Mouse (Mus musculus) forebrain, embryonic 14.5 days (tissue): ENCODE data around the gene Lbr. TPM values are rescaled to one million over a fixed set of nuclear protein-coding genes. Genes with fewer than 3 reads are reported as not detected.

ENCODE experiments used
- ATAC-seq: fragments of 200-750 bp; cut with Nextera tagmentation; 2 replicates; pipeline ENCODE4 v1.8.0; 2017; ENCODE audit warnings: mild to moderate bottlenecking, moderate library complexity
- DNase-seq: peaks from one replicate; pipeline ENCODE4 v3.0.0-alpha.2; 2015; ENCODE audit warnings: low spot score
- H3K27ac ChIP-seq: fragments of 300-500 bp; sonication (generic); 2 replicates; pipeline ENCODE4 v1.5.1; 2014; ENCODE audit warnings: low read depth, mild to moderate bottlenecking, control low read depth, low read length, moderate library complexity
- H3K27me3 ChIP-seq: fragments of 300-500 bp; sonication (generic); replicated peaks from 2 replicates; pipeline ENCODE4 v1.6.1; 2014; ENCODE audit warnings: low read length, control low read depth, mixed read lengths; ENCODE audit not compliant: control insufficient read depth, insufficient read depth
- H3K36me3 ChIP-seq: fragments of 300-500 bp; sonication (generic); 2 replicates; pipeline ENCODE4 v1.6.1; 2014; ENCODE audit warnings: low read length, control low read depth; ENCODE audit not compliant: control insufficient read depth, insufficient read depth
- H3K4me1 ChIP-seq: fragments of 300-500 bp; sonication (generic); 2 replicates; pipeline ENCODE4 v1.6.1; 2014; ENCODE audit warnings: antibody characterized with exemption, low read length, control low read depth; ENCODE audit not compliant: control insufficient read depth, insufficient read depth
- H3K4me2 ChIP-seq: fragments of 300-500 bp; sonication (generic); 2 replicates; pipeline ENCODE4 v1.6.1; 2014; ENCODE audit warnings: mild to moderate bottlenecking, control low read depth, low read length
- H3K4me3 ChIP-seq: fragments of 300-500 bp; sonication (generic); 2 replicates; pipeline ENCODE4 v1.5.1; 2014; ENCODE audit warnings: low read depth, low read length, control low read depth
- H3K9ac ChIP-seq: fragments of 300-500 bp; sonication (generic); 2 replicates; pipeline ENCODE4 v1.6.1; 2014; ENCODE audit warnings: mild to moderate bottlenecking, low read length, control low read depth, moderate library complexity
- H3K9me3 ChIP-seq: fragments of 300-500 bp; sonication (generic); replicated peaks from 2 replicates; pipeline ENCODE4 v1.6.1; 2016; ENCODE audit warnings: low read length, control low read depth, mixed read lengths; ENCODE audit not compliant: control insufficient read depth
- WGBS: fragments of 180-500 bp; shearing (Covaris S2); extraction: QIAGEN DNeasy Blood & Tissue Kit; methylation state at CpG from one replicate; pipeline ENCODE4 v1.1.7; 2014; 5-methylcytosine and 5-hydroxymethylcytosine counted together
- polyA plus RNA-seq: library from polyadenylated mRNA; unstranded; fragments of >200 nt; fragmentation: Nextera tagmentation; extraction: Ambion mirVana; gene quantifications from 2 replicates; pipeline ENCODE4 v1.2.1, GENCODE M21; 2014

Gene Lbr
- polyA plus RNA-seq, 1 experiment from 2014 or later = 72.4 TPM

DNA sequence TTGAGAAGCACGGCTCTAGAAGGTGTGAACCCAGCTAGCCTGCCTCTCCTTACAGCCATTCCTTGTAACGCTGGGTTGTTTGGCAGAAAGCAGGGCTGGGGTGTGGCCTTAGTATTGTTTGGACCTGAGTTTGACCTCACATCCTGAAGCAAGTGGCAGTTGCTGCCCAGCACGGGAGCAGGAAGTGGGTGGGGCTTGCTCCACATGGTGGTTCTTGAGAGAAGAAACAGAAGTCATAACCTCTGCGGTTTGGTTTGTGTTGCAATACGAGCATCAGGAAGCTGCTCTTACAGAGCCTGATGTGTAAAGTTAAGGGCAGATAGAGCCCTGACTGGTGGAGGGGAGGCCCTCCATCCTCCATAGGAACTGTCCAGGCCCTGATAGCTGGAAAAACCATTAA lies 17.8 kb upstream of the Lbr start:
- WGBS = 60% methylated on average over 5 of the region's 5 CpGs

DNA sequence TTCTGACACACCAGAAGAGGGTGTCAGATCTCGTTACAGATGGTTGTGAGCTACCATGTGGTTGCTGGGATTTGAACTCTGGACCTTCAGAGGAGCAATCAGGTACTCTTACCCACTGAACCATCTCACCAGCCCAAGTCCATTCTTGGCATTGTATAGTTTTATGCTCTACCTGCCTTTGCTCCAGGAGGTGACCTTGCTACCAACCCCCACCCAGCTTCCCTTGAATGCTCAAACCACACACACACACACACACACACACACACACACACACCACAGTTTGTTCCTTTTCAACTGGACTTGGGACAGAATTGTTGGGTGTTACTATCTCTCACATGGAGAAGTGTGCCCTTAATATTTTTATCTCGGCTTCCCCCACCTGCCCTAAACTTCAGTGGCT lies 13.5 kb upstream of the Lbr start:
- Histone ChIP-seq H3K4me1 (no peaks in the 10 kb centered on the region), H3K9ac (no peak overlapping the region), H3K9me3 (no peaks in the 10 kb centered on the region), H3K27ac (no peak overlapping the region), H3K27me3 (0 out of 2 replicates have a peak, but pooled peaks cover 3% of the 10 kb centered on the region), H3K4me3 (no peak overlapping the region), H3K36me3 (no peaks in the 10 kb centered on the region), H3K4me2 (no peak overlapping the region)
- no peak for DNase-seq
- ATAC-seq = no peak
- 77% methylated on average over 2 of the region's 2 CpGs for WGBS

More for the DNA sequence above, 17.8 kb upstream of the Lbr start:
- Histone ChIP-seq H3K9ac (no peak overlapping the region), H3K4me2 (no peak overlapping the region), H3K27ac (no peak overlapping the region), H3K27me3 (no peaks in the 10 kb centered on the region), H3K9me3 (no peaks in the 10 kb centered on the region), H3K4me1 (no peaks in the 10 kb centered on the region), H3K4me3 (no peak overlapping the region), H3K36me3 (no peaks in the 10 kb centered on the region)
- DNase-seq (no peak), ATAC-seq (no peak)

DNA sequence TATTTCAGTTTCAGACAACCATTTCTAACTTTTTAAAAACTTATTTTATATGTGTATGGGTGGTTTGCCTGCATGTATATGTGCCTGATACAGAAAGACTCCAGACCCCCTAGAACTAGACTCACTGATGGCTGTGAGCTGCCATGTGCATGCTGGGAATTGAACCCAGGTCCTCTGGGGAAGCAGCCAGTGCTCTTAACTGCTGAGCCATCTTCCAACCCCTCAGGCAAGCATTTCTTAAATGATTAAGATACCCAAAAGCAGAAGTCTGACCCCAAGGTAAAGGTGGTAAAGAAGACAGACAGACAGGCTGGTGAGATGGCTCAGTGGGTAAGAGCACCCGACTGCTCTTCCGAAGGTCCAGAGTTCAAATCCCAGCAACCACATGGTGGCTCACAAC lies 12.0 kb upstream of the Lbr start:
- no peaks in the 10 kb centered on the region for H3K36me3 ChIP-seq
- WGBS = 100% methylated on average over 2 of the region's 2 CpGs
- H3K27me3 ChIP-seq = 0 out of 2 replicates have a peak, but pooled peaks cover 3% of the 10 kb centered on the region
- no peak overlapping the region for H3K4me3 ChIP-seq
- ATAC-seq (no peak), DNase-seq (no peak)
- no peak overlapping the region for H3K27ac ChIP-seq
- no peak overlapping the region for H3K4me2 ChIP-seq
- H3K9me3 ChIP-seq = no peaks in the 10 kb centered on the region
- no peaks in the 10 kb centered on the region for H3K4me1 ChIP-seq
- H3K9ac ChIP-seq = no peak overlapping the region

DNA sequence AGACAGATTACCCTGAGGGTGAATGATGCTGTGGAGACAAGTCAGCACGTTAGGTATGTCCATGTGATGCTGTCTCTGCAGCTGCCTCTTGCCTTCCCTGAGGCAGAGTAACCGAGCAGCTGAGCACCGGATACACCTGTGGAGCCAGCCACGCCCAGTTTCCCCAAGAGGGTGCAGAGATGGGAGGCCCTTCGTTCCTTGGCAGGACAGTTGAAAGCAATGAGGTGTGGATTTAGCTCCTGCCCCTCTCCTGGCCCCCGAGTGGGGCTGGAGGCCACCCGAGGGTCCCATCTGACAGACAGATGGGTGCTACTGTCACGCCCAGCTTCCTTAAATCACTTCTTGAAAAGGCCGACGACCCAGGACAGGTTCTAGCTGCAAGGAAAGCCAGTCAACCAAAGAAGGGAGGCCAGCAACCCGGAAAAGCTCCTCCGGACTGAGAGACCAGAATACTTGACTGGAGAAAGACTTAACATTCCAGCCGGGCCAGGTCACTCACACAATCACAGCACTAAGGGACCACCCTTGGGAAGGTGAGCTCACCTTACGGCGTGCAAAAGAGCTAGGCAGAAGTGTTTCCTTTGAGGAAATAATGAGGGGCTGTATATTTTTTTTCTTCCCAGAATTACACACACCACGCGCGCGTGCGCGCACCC lies 10.4 kb upstream of the Lbr start:
- DNase-seq (no peak), ATAC-seq (no peak)
- 0 out of 2 replicates have a peak, but pooled peaks cover 3% of the 10 kb centered on the region for H3K27me3 ChIP-seq
- WGBS = 18% methylated on average over 20 of the region's 21 CpGs
- H3K9me3 ChIP-seq = no peaks in the 10 kb centered on the region
- H3K36me3 ChIP-seq = no peaks in the 10 kb centered on the region
- H3K27ac ChIP-seq = no peak overlapping the region
- H3K4me2 ChIP-seq = peak overlapping the region; percentile 28
- no peak overlapping the region for H3K9ac ChIP-seq
- no peaks in the 10 kb centered on the region for H3K4me1 ChIP-seq
- no peak overlapping the region for H3K4me3 ChIP-seq

DNA sequence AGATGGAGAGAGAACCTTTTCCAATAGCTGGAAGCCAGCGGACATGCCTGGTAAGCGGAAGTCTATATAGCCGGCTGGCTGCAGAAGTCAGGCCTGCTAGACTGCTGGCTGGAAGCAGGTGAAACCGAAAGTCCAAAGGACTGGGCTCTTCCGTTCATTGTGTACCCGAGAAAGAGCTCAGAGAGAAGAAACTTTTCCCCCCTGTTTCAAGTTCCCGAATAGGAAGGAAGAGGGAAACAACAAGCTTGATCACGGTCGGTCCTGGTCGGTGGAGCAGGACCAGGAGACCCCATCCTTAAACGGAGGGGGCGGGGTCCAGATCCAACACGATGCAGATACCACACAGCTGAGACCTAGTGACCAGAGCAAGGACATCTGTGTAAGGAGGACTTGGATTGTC lies 9.6 kb upstream of the Lbr start:
- DNase-seq (no peak), ATAC-seq (no peak)
- Histone ChIP-seq H3K4me2 (no peak overlapping the region), H3K9me3 (no peaks in the 10 kb centered on the region), H3K4me3 (no peak overlapping the region), H3K27me3 (0 out of 2 replicates have a peak, but pooled peaks cover 3% of the 10 kb centered on the region), H3K9ac (no peak overlapping the region), H3K4me1 (no peaks in the 10 kb centered on the region), H3K27ac (no peak overlapping the region), H3K36me3 (no peaks in the 10 kb centered on the region)
- WGBS = 56% methylated on average over 13 of the region's 13 CpGs

DNA sequence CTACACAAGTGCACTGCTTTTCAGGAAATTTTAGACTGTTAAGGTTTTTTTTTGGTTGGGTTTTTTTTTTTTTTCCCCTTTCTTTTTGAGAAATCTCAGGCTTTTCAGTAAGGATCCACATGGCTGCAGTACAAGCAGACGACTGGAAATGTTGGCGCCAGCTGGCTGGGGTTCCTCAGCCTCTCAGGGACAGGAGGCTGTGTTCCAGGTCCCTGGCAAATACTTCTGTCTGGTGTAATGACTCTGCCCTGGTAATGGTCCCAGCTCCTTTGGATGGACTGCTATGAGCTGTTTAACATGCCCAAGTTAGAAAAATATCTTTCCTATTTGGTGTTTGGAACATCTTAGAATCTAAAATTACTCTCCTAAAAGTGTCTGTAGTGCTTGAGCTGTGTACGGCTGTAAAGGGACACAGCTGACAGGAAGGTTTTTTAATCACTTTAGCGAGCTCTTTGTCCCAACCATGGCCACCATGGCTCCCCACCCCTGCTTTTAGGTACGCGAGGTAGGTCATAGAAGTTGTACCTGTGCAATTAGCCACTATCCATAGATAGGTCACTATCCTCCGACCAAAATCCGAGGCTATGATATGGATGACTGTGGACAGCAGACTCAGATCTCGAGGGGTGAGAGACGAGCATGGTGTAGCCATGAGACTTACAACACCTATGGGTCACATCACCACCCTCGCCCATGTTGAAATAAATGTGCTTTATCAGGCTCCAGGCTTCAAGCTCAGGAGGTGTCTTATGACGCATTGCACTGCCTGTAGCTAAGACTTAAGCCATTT lies 8.9 kb upstream of the Lbr start:
- Histone ChIP-seq H3K27ac (no peak overlapping the region), H3K4me1 (no peaks in the 10 kb centered on the region), H3K9me3 (no peaks in the 10 kb centered on the region), H3K36me3 (no peaks in the 10 kb centered on the region), H3K9ac (no peak overlapping the region), H3K27me3 (0 out of 2 replicates have a peak, but pooled peaks cover 3% of the 10 kb centered on the region), H3K4me2 (no peak overlapping the region), H3K4me3 (no peak overlapping the region)
- peak; percentile 60 for DNase-seq
- 86% methylated on average over 12 of the region's 12 CpGs for WGBS
- no peak for ATAC-seq

DNA sequence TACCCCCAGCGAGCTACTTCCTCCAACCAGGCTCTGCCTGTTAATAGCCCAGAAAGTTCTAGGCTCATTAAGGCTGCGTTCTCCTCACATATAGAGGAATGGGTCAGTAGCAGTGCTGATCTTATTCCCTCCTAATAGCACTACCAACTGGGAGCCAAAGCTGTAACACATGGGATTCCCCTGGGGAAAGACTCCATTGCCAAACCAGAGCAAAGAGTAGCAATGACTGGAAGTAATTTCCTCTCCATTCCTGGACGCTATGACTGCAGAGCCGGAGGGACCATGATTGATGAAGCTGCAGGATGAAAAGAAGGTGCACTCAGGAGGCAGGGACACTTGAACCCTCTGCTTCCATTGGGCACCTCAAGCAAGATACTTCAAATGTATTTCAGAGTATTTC lies 7.6 kb upstream of the Lbr start:
- Histone ChIP-seq H3K27ac (no peak overlapping the region), H3K9ac (no peak overlapping the region), H3K4me1 (no peaks in the 10 kb centered on the region), H3K36me3 (no peaks in the 10 kb centered on the region), H3K4me3 (no peak overlapping the region), H3K9me3 (no peaks in the 10 kb centered on the region), H3K27me3 (0 out of 2 replicates have a peak, but pooled peaks cover 3% of the 10 kb centered on the region), H3K4me2 (no peak overlapping the region)
- DNase-seq = no peak
- ATAC-seq = no peak
- 78% methylated on average over 4 of the region's 4 CpGs for WGBS

DNA sequence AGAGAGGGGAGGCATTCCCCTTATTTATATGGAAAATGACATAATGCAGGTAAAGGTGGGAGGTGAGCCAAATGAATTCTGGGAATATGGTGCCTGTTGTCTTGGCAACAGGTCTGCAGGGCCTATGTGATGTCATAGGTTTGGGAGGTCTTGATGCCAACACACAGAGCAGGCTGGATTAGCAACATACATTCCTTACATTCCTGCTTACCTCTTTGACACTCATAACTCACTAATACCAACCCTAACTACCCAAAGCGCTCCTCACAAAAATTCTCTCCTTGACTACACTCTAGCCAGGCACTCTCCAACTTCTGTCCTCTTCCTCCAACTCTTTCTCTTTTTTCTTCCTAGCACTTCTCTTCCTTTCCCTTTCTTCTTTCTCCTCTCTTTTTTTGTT lies 5.4 kb upstream of the Lbr start:
- no peaks in the 10 kb centered on the region for H3K36me3 ChIP-seq
- no peak overlapping the region for H3K4me2 ChIP-seq
- H3K9ac ChIP-seq = no peak overlapping the region
- WGBS = 74% methylated on average over 1 of the region's 1 CpGs
- no peaks in the 10 kb centered on the region for H3K9me3 ChIP-seq
- H3K27ac ChIP-seq = no peak overlapping the region
- 0 out of 2 replicates have a peak, but pooled peaks cover 5% of the 10 kb centered on the region for H3K27me3 ChIP-seq
- no peak overlapping the region for H3K4me3 ChIP-seq
- DNase-seq (no peak), ATAC-seq (no peak)
- H3K4me1 ChIP-seq = no peaks in the 10 kb centered on the region

DNA sequence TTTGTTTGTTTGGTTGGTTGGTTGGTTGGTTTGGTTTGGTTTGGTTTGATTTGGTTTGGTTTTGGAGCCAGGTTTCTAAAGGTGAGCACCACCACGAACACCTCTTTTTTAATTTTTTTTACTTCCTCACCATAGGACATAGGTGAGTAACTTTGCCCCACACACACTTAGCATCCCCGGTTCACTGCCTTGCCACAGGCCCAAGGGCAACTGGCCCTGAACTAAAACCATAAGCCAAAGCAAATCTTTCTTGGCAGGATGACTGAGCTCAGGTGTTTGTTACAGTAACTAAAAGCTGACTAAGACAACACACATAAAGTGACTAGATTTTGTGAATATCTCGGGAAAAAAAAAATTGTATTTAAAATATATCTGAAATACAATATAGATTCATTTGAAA lies 4.5 kb upstream of the Lbr start:
- no peak for DNase-seq
- Histone ChIP-seq H3K4me3 (no peak overlapping the region), H3K9me3 (no peaks in the 10 kb centered on the region), H3K9ac (no peak overlapping the region), H3K36me3 (no peaks in the 10 kb centered on the region), H3K4me2 (no peak overlapping the region), H3K4me1 (no peaks in the 10 kb centered on the region), H3K27me3 (0 out of 2 replicates have a peak, but pooled peaks cover 2% of the 10 kb centered on the region), H3K27ac (no peak overlapping the region)
- 84% methylated on average over 3 of the region's 3 CpGs for WGBS
- no peak for ATAC-seq
